Mouse (Mus musculus): ENCODE data around the gene Elmo1.

Gene Elmo1

DNA sequence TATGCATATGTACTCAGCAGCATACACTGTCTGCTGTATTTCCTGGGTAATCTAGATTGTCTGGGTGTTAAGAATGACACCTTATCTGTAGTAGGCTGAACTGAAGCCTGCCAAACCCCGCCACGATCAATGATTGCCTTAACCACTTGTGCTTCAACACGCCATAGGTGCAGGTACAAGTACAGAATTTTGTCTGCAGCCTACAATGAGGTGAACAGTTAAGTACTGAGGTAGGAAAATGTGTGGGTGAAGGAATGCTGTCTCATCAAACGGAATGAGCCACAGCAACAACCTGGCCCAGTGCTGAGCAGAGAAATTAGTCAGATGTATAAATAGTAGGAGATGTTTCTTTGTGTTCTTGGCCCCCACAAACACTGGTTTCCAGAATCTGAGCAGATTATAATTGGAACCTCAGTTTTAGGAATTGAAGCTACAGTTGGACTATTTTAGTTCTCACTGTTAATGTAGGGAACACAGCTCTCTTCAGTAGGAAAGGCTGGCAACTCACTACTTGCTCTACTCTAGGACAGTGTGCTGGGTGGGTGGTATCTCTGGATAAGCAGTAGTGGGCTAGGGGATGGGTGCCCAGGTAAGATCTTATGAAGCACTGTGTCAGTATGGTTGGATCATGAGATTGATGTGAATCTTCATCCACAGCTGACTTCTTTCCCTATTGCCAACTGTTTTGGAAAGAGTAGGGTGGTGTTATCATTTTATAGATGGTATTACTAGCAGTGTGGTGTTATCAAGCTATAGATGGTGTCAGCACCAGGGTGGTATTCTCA lies 4.7 kb downstream of the Elmo1 start:
- no peak for DNase-seq (ENCODE audit: extremely low read depth, low read depth, low spot score)

- DNase-seq (ENCODE audit: extremely low read depth, low read depth, low spot score), result no peak
These were observed 6.7 kb downstream of the Elmo1 start for GRCm38 (mm10) chr13:20097006-20097617.

DNA sequence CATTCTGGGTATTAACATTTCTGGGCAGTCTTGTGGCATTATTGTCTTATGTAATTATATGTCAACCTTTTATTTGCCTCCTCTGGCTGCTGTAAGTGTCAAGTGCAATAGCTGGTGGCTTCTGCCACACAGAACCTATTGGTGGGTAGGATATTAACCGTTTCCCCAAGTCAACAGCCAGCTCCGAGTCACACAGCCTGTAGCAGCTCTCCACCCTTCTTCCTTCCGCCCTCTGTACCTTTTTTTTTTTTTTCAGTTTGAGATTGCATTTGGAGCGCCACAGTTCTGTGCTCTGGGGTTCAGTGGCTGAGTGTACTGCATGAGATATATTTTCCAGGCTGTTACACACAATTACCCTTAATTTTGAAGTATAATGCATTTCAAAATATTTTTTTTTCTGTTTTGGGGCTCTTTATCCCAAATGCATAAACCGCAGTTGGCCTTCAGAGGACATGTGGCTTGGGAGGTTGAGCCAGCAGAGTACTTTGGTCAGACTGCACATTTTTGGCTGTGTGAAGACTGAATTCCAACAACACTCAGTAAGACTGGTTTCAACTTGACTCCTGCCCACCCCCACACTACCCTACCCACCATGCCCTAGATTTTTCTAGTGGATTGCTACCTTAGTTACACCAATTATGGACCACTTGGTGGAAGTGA lies 7.7 kb downstream of the Elmo1 start:
- DNase-seq (ENCODE audit: extremely low read depth, low read depth, low spot score), result no peak

DNA sequence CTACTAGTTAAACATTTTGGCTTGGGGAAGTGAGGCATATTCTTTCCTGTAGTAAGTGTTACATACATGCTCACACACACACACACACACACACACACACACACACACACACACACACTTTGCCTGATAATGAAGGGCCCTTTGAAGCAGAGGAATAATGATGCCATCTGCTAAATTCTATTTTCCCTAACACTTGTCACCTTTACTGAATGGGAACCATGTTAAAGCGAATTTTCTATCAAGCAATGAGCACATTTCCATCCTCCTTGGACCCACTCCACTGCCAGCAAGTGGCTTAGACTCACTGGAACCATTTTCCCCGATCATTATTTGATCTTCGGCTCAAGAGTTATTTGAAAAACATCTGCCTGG lies 8.2 kb downstream of the Elmo1 start:
- DNase-seq (ENCODE audit: extremely low read depth, low read depth, low spot score), result no peak

GRCm38 (mm10) chr13:20099546-20099945 lies 9.2 kb downstream of the Elmo1 start:
- DNase-seq (ENCODE audit: extremely low read depth, low read depth, low spot score), result no peak

- no peak for DNase-seq (ENCODE audit: extremely low read depth, low read depth, low spot score)
These were observed 10.0 kb downstream of the Elmo1 start for GRCm38 (mm10) chr13:20100357-20100756.

DNA sequence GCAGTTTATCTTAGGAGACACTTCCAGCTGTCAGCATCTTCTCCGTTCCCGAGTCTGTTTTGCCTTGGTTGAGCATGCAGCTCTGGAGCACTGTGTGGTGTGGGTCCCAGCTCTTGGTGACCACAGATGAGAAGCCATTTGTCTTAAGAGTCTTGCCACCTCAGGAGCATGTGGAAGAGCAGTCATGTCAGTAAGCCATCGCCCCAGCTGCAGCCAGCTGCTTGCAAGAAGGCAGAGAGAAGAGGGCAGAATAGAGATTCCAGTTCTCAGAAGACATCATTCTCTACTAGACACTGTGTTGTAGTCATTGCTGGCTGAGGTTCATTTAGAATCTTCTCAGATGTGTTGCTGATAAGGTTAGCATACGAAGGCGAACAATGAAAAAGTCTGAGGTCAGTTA lies 11.3 kb downstream of the Elmo1 start:
- no peak for DNase-seq (ENCODE audit: extremely low read depth, low read depth, low spot score)

- no peak for DNase-seq (ENCODE audit: extremely low read depth, low read depth, low spot score)
These were observed 14.4 kb downstream of the Elmo1 start for GRCm38 (mm10) chr13:20104791-20105190.

DNA sequence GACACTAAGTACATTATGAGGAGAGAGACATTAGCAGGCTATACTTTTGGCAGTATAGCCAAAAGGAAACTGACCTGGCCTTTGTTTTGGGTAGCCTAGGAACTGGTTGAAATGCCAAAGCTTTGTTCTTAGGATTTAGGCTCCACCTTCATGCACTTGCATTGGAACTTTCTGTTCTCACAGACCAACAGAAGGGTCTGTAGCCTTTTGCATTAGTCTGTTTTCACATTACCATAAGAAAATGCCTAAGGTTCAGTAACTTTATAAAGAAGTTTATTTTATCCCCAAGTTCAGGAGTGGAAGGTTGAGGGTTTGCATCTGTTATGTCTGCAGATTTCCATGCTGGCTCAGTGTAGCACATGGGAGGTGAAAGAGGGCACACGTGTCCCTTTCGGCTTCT lies 15.6 kb downstream of the Elmo1 start:
- DNase-seq (ENCODE audit: extremely low read depth, low read depth, low spot score), result no peak

- no peak for DNase-seq (ENCODE audit: extremely low read depth, low read depth, low spot score)
These were observed 17.6 kb downstream of the Elmo1 start for GRCm38 (mm10) chr13:20107953-20108498.

GRCm38 (mm10) chr13:20108956-20109355 lies 18.6 kb downstream of the Elmo1 start:
- DNase-seq (ENCODE audit: extremely low read depth, low read depth, low spot score), result no peak

GRCm38 (mm10) chr13:20109446-20109845 lies 19.1 kb downstream of the Elmo1 start:
- no peak for DNase-seq (ENCODE audit: extremely low read depth, low read depth, low spot score)

DNA sequence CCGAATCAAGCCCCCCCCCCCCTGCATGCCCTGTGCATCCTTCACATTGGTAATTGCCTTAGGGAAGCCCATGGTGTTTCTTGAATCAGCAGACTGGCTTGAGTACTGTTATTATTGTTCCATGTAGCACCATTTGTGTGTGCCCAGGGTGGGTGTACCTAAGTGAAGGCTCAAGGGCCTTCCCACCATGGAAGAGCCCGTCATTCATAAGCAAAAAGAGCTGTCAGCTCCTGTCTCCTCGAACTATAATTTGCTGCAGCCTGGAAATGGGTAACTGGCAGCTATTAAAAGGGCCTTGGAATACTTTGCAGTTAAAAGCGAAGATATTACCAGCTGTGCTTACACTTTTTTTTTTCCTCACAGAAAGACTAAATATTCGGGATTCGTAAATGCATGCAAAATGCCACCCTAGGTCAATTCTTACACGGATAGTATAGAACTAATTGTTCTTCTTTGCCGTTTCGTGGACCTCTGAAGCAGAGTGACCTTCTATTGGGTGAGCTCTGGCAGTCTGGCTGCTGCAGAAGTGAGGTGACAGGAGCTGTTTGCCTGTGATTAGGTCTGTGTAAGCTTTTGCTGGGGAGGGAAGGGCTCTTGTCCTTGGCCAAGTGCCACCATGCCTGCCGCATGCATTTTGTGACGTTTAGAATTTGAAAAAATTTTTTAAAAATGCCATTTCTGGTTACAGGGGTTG lies 19.7 kb downstream of the Elmo1 start:
- DNase-seq (ENCODE audit: extremely low read depth, low read depth, low spot score), result no peak

GRCm38 (mm10) chr13:20111256-20111800 lies 20.9 kb downstream of the Elmo1 start:
- no peak for DNase-seq (ENCODE audit: extremely low read depth, low read depth, low spot score)

GRCm38 (mm10) chr13:20115131-20115907 lies 24.9 kb downstream of the Elmo1 start:
- no peak for DNase-seq (ENCODE audit: extremely low read depth, low read depth, low spot score)

DNA sequence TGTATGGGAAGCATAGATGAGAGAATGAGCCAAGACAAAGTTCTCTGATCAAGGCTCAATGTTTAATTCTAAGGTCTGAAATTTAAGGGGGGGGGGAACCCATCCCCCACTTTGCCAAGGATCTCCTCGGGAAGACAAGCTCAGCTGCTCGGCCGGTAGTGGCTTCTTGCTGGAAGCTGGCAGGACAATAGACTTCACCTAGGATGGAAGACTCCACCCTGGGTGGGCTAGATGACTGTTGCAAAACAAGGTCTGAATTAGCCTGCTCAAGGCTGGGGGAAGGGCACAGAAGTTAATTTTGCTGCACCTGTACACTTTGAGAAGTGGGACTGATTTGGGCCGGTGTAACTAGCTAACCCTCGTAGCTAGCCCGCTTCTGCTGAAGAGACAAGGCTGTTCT lies 25.6 kb downstream of the Elmo1 start:
- DNase-seq (ENCODE audit: extremely low read depth, low read depth, low spot score), result no peak

GRCm38 (mm10) chr13:20116868-20117510 lies 26.6 kb downstream of the Elmo1 start:
- no peak for DNase-seq (ENCODE audit: extremely low read depth, low read depth, low spot score)

DNA sequence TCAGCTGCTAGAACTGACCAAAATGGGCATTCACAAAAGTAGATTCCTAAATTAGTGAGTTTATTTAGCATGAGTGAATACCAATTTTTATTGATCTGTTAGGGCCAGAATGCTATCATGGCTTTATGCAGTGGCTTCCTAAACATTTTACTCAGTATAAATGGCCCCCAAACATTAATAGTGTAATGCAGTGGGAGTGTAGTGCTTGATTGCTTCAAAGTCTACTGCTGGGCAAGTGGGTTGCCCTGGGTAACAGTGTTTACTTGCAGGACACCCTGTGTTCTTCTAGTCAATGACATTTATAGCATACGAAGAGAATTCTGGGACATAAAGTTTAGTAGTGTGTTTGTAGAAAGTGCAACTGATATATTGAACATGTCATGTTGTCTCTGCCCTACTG lies 27.3 kb downstream of the Elmo1 start:
- DNase-seq (ENCODE audit: extremely low read depth, low read depth, low spot score), result no peak

DNA sequence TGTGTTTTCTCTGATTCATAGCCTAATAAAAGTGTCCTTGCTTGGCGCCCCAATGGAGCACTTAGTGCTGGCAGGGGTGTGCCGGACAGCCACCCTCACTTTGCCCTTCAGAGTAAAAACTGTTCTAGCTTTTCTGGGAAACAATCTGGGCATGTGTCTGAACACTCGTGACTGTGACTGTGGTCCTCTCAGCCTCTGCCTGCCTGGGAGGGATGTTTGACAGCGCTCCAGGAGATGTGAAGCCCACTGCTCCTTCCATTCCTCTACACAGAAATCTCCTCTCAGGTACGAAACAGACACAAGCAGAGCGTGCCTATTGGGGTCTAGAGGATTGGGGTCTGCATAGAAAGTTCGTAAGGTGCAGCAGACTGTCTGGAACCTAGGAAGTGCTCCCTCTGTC lies 28.5 kb downstream of the Elmo1 start:
- DNase-seq (ENCODE audit: extremely low read depth, low read depth, low spot score), result no peak

- DNase-seq (ENCODE audit: extremely low read depth, low read depth, low spot score), result no peak
These were observed 30.3 kb downstream of the Elmo1 start for GRCm38 (mm10) chr13:20120723-20121122.

All from fat pad, adult 2 months (tissue).